Mouse (Mus musculus) liver, embryonic 16.5 days (tissue): Measurements from ENCODE around the gene Tmem240. TPM values are rescaled to one million over a fixed set of nuclear protein-coding genes. Genes with fewer than 3 reads are reported as not detected.
"Not testable (repeated sequence)": the region's sequence is repeated elsewhere in the genome, so short reads cannot be mapped to it uniquely, and the experiment has no call there.

Source experiments
- ATAC-seq: fragments of 200-750 bp; cut with Nextera tagmentation; 2 replicates; pipeline ENCODE4 v1.8.0; 2017; ENCODE audit warnings: low read depth, mild to moderate bottlenecking, moderate number of reproducible peaks, moderate library complexity
- H3K27ac ChIP-seq: fragments of 300-500 bp; sonication (generic); 2 replicates; pipeline ENCODE4 v1.5.1; 2014; ENCODE audit warnings: mild to moderate bottlenecking, low read length
- H3K27me3 ChIP-seq: fragments of 300-500 bp; sonication (generic); 2 replicates; pipeline ENCODE4 v1.6.1; 2014; ENCODE audit warnings: low read depth, low read length, mixed read lengths; ENCODE audit not compliant: control insufficient read depth, insufficient read depth
- H3K36me3 ChIP-seq: fragments of 300-500 bp; sonication (generic); 2 replicates; pipeline ENCODE4 v1.6.1; 2014; ENCODE audit warnings: mild to moderate bottlenecking; ENCODE audit not compliant: control insufficient read depth, insufficient read depth
- H3K4me1 ChIP-seq: fragments of 300-500 bp; sonication (generic); 2 replicates; pipeline ENCODE4 v1.6.1; 2014; ENCODE audit warnings: low read depth, low read length, mixed read lengths; ENCODE audit not compliant: control insufficient read depth
- H3K4me2 ChIP-seq: fragments of 300-500 bp; sonication (generic); 2 replicates; pipeline ENCODE4 v1.6.1; 2014; ENCODE audit warnings: low read depth, low read length, mixed read lengths
- H3K4me3 ChIP-seq: fragments of 300-500 bp; sonication (generic); 2 replicates; pipeline ENCODE4 v1.5.1; 2014; ENCODE audit warnings: low read depth, mild to moderate bottlenecking, low read length
- H3K9ac ChIP-seq: fragments of 300-500 bp; sonication (generic); 2 replicates; pipeline ENCODE4 v1.6.1; 2014; ENCODE audit warnings: low read depth, low read length
- H3K9me3 ChIP-seq: fragments of 300-500 bp; sonication (generic); replicated peaks from 2 replicates; pipeline ENCODE4 v1.6.1; 2016; ENCODE audit warnings: low read length; ENCODE audit not compliant: control insufficient read depth
- WGBS: fragments of 180-500 bp; shearing (Covaris S2); extraction: QIAGEN DNeasy Blood & Tissue Kit; methylation state at CpG from one replicate; pipeline ENCODE4 v1.1.7; 2014; ENCODE audit not compliant: insufficient replicate concordance; 5-methylcytosine and 5-hydroxymethylcytosine counted together
- polyA plus RNA-seq: library from polyadenylated mRNA; unstranded; fragments of >200 nt; fragmentation: Nextera tagmentation; extraction: Ambion mirVana; gene quantifications from 2 replicates; pipeline ENCODE4 v1.2.1, GENCODE M21; 2015

Tmem240 gene
- 0.13 TPM in 1 of 2 replicates, not detected in the other for polyA plus RNA-seq

GRCm38 (mm10) chr4:155734350-155734941 is at the start of gene Tmem240:
TSS of gene Tmem240 (plus strand) at chr4:155734800.
- peak; percentile 84 for ATAC-seq
- Histone ChIP-seq H3K4me2 (peak within 1 kb of the TSS; percentile 96), H3K4me3 (peak within 1 kb of the TSS; percentile 77), H3K4me1 (peaks cover 17% of the 10 kb centered on the region), H3K36me3 (no peaks in the 10 kb centered on the region), H3K27ac (peak within 1 kb of the TSS; percentile 50), H3K27me3 (0 out of 2 replicates have a peak, but pooled peaks cover 2% of the 10 kb centered on the region), H3K9ac (peak within 1 kb of the TSS; percentile 73), H3K9me3 (no peaks in the 10 kb centered on the region)
- 2% methylated on average over 29 of the region's 35 CpGs for WGBS

GRCm38 (mm10) chr4:155687764-155688163 is 46.8 kb upstream of the Tmem240 start:
- 76% methylated on average over 4 of the region's 4 CpGs for WGBS
- H3K27me3 ChIP-seq, H3K27ac ChIP-seq, H3K4me2 ChIP-seq, H3K9ac ChIP-seq, ATAC-seq, H3K9me3 ChIP-seq, H3K36me3 ChIP-seq, H3K4me1 ChIP-seq, H3K4me3 ChIP-seq: not testable (repeated sequence)

- Histone ChIP-seq H3K9ac (no peak overlapping the region), H3K27ac (no peak overlapping the region), H3K27me3 (peaks cover 36% of the 10 kb centered on the region), H3K4me1 (no peaks in the 10 kb centered on the region; the same call in none of the 2 replicates), H3K9me3 (no peaks in the 10 kb centered on the region), H3K4me2 (no peak overlapping the region), H3K36me3 (no peaks in the 10 kb centered on the region), H3K4me3 (no peak overlapping the region)
- no peak for ATAC-seq
- 60% methylated on average over 12 of the region's 12 CpGs for WGBS
These were observed 43.8 kb upstream of the Tmem240 start for GRCm38 (mm10) chr4:155690571-155691375.

GRCm38 (mm10) chr4:155692421-155692820 is 42.2 kb upstream of the Tmem240 start:
- Histone ChIP-seq H3K9me3 (no peaks in the 10 kb centered on the region), H3K27ac (no peak overlapping the region), H3K27me3 (peaks cover 41% of the 10 kb centered on the region), H3K36me3 (no peaks in the 10 kb centered on the region), H3K4me3 (no peak overlapping the region), H3K4me2 (no peak overlapping the region), H3K4me1 (no peaks in the 10 kb centered on the region; the same call in none of the 2 replicates), H3K9ac (no peak overlapping the region)
- ATAC-seq, result no peak
- whole genome bisulfite sequencing, result 94% methylated on average over 3 of the region's 3 CpGs

- H3K9me3 ChIP-seq, result no peaks in the 10 kb centered on the region
- H3K27me3 ChIP-seq, result peaks cover 41% of the 10 kb centered on the region
- no peaks in the 10 kb centered on the region for H3K36me3 ChIP-seq
- no peaks in the 10 kb centered on the region; the same call in none of the 2 replicates for H3K4me1 ChIP-seq
- H3K4me3 ChIP-seq, result peak within 1 kb of the TSS; percentile 61
- H3K4me2 ChIP-seq, result peak within 1 kb of the TSS; percentile 76
- H3K9ac ChIP-seq, result peak within 1 kb of the TSS; percentile 40; the same call in 1 of the 2 replicates
- peak; percentile 31; the same call in 1 of the 2 replicates for ATAC-seq
- no peak within 1 kb of the TSS for H3K27ac ChIP-seq
- WGBS, result 1% methylated on average over 45 of the region's 47 CpGs
These were observed 40.5 kb upstream of the Tmem240 start, which contains the start of gene Fndc10 for GRCm38 (mm10) chr4:155694111-155694481. TSS of gene Fndc10 (plus strand) at chr4:155694342.

- peak overlapping the region; percentile 76 for H3K4me2 ChIP-seq
- H3K9ac ChIP-seq, result peak overlapping the region; percentile 40; the same call in 1 of the 2 replicates
- no peaks in the 10 kb centered on the region for H3K36me3 ChIP-seq
- 2% methylated on average over 92 of the region's 92 CpGs for WGBS
- 0 out of 2 replicates have a peak, but pooled peaks have one; percentile 9 for ATAC-seq
- peaks cover 41% of the 10 kb centered on the region for H3K27me3 ChIP-seq
- H3K4me1 ChIP-seq, result no peaks in the 10 kb centered on the region; the same call in none of the 2 replicates
- no peak overlapping the region for H3K27ac ChIP-seq
- peak overlapping the region; percentile 61 for H3K4me3 ChIP-seq
- H3K9me3 ChIP-seq, result no peaks in the 10 kb centered on the region
These were observed 39.9 kb upstream of the Tmem240 start for GRCm38 (mm10) chr4:155694482-155695401.

- Histone ChIP-seq H3K27ac (no peak overlapping the region), H3K4me3 (no peak overlapping the region), H3K9me3 (no peaks in the 10 kb centered on the region), H3K9ac (no peak overlapping the region), H3K4me1 (no peaks in the 10 kb centered on the region; the same call in none of the 2 replicates), H3K27me3 (peaks cover 41% of the 10 kb centered on the region), H3K4me2 (no peak overlapping the region), H3K36me3 (no peaks in the 10 kb centered on the region)
- ATAC-seq, result no peak
- 63% methylated on average over 4 of the region's 4 CpGs for WGBS
These were observed 39.0 kb upstream of the Tmem240 start for GRCm38 (mm10) chr4:155695531-155696062.
